Mouse (Mus musculus) heart, adult 2 months (tissue): Measurements from ENCODE around the gene Hivep2. TPM values are rescaled to one million over a fixed set of nuclear protein-coding genes. Genes with fewer than 3 reads are reported as not detected.

Experiments
- DNase-seq, 2 experiments: peaks; one replicate each; pipeline ENCODE4 v3.0.0; 2021
- H3K27ac ChIP-seq: fragments of 200-600 bp; 2 replicates; pipeline ENCODE4 v1.8.1; 2022
- H3K27me3 ChIP-seq: fragments of 200-500 bp; 2 replicates; pipeline ENCODE4 v1.6.1; 2012; ENCODE audit warnings: mild to moderate bottlenecking, low read length, inconsistent platforms, mixed read lengths; ENCODE audit not compliant: control insufficient read depth, insufficient read depth
- H3K36me3 ChIP-seq: fragments of 200-500 bp; 2 replicates; pipeline ENCODE4 v1.6.1; 2012; ENCODE audit warnings: low read length, inconsistent platforms; ENCODE audit not compliant: control insufficient read depth, insufficient read depth
- H3K4me1 ChIP-seq: fragments of 200-500 bp; 2 replicates; pipeline ENCODE4 v1.6.1; 2011; ENCODE audit warnings: low read length; ENCODE audit not compliant: control insufficient read depth, insufficient read depth
- H3K4me3 ChIP-seq: fragments of 200-600 bp; 2 replicates; pipeline ENCODE4 v1.8.1; 2022
- H3K79me2 ChIP-seq: fragments of 200-500 bp; replicated peaks from 2 replicates; pipeline ENCODE4 v1.6.1; 2012; ENCODE audit warnings: mild to moderate bottlenecking, inconsistent platforms, low read length, moderate library complexity, mixed read lengths; ENCODE audit not compliant: control insufficient read depth, insufficient read depth
- H3K9ac ChIP-seq: fragments of 200-500 bp; 2 replicates; pipeline ENCODE4 v1.6.1; 2012; ENCODE audit warnings: low read depth, mild to moderate bottlenecking, control low read depth, inconsistent platforms, low read length, mixed read lengths
- CTCF ChIP-seq: fragments of 200-600 bp; IDR thresholded peaks from 2 replicates; pipeline ENCODE4 v1.8.1; 2022; ENCODE audit warnings: antibody characterized with exemption, mild to moderate bottlenecking, moderate library complexity
- EP300 ChIP-seq: fragments of 200-500 bp; IDR thresholded peaks from 2 replicates; pipeline ENCODE4 v1.6.1; 2011; ENCODE audit warnings: low read depth, low read length, control low read depth; ENCODE audit not compliant: insufficient read depth
- POLR2A ChIP-seq: fragments of 200-500 bp; IDR thresholded peaks from 2 replicates; pipeline ENCODE4 v1.6.1; 2011; ENCODE audit warnings: mild to moderate bottlenecking, low read depth, low read length, control low read depth; ENCODE audit not compliant: insufficient read depth
- WGBS: fragments of 180-500 bp; shearing (Covaris S2); methylation state at CpG from one replicate; pipeline ENCODE4 v1.1.7; 2018; 5-methylcytosine and 5-hydroxymethylcytosine counted together
- intact Hi-C: fragments of 180-260 bp; cut with DNase I; formaldehyde crosslinking; loops from one replicate; pipeline ENCODE4 v1.15.1; 2025
- polyA plus RNA-seq: library from polyadenylated mRNA; depleted of rRNA; stranded (reverse); fragments of >200 nt; gene quantifications from 2 replicates; pipeline ENCODE4 v1.2.3, GENCODE M21; 2012; rRNA removed
- total RNA-seq, 2 experiments: library from RNA; stranded (reverse); gene quantifications; 2 replicates each; pipeline ENCODE4 v1.2.3; 2021

The Hivep2 gene
- total and polyA plus RNA-seq, 3 experiments = 5.3 to 22.6 (median 20.9) TPM

- intact Hi-C loops = no loop called here
- Histone ChIP-seq H3K27ac (no peak overlapping the region), H3K4me3 (no peak overlapping the region), H3K36me3 (peaks cover 3% of the 10 kb centered on the region; the same call in 1 of the 2 replicates), H3K27me3 (no peaks in the 10 kb centered on the region), H3K4me1 (peaks cover 3% of the 10 kb centered on the region; the same call in 1 of the 2 replicates), H3K79me2 (no peaks in the 10 kb centered on the region), H3K9ac (no peak overlapping the region)
- DNase-seq = no peak
- 84% methylated on average over 4 of the region's 4 CpGs for WGBS
- TF ChIP-seq POLR2A = no peak
- TF ChIP-seq EP300 = no peak
- no peak for TF ChIP-seq CTCF
These were observed 227.8 kb downstream of the Hivep2 start for GRCm38 (mm10) chr10:14193702-14194101.

- DNase-seq = no peak
- intact Hi-C loops = no loop called here
- no peak overlapping the region for H3K27ac ChIP-seq
- WGBS = 87% methylated on average over 17 of the region's 17 CpGs
- TF ChIP-seq POLR2A = no peak
- no peak for TF ChIP-seq CTCF
- TF ChIP-seq EP300 = no peak
- no peaks in the 10 kb centered on the region for H3K27me3 ChIP-seq
- H3K4me3 ChIP-seq = no peak overlapping the region
- H3K36me3 ChIP-seq = peaks cover 3% of the 10 kb centered on the region; the same call in 1 of the 2 replicates
- H3K9ac ChIP-seq = no peak overlapping the region
- no peaks in the 10 kb centered on the region for H3K79me2 ChIP-seq
- no peaks in the 10 kb centered on the region for H3K4me1 ChIP-seq
These were observed 230.1 kb downstream of the Hivep2 start for GRCm38 (mm10) chr10:14195778-14196650.

- 91% methylated on average over 7 of the region's 7 CpGs for WGBS
These were observed 230.9 kb downstream of the Hivep2 start for GRCm38 (mm10) chr10:14196785-14197184.

GRCm38 (mm10) chr10:14197261-14197660, 231.4 kb downstream of the Hivep2 start:
- intact Hi-C loops = no loop called here
- no peak for DNase-seq
- Histone ChIP-seq H3K36me3 (no peaks in the 10 kb centered on the region), H3K79me2 (no peaks in the 10 kb centered on the region), H3K4me3 (no peak overlapping the region), H3K9ac (no peak overlapping the region), H3K27ac (no peak overlapping the region), H3K27me3 (no peaks in the 10 kb centered on the region), H3K4me1 (no peaks in the 10 kb centered on the region)
- 47% methylated on average over 6 of the region's 6 CpGs for WGBS
- TF ChIP-seq POLR2A (no peak), CTCF (peak; percentile 63)

More at GRCm38 (mm10) chr10:14196785-14197184, 230.9 kb downstream of the Hivep2 start:
- Histone ChIP-seq H3K36me3 (peaks cover 2% of the 10 kb centered on the region; the same call in 1 of the 2 replicates), H3K27me3 (no peaks in the 10 kb centered on the region), H3K4me3 (no peak overlapping the region), H3K27ac (no peak overlapping the region), H3K4me1 (no peaks in the 10 kb centered on the region), H3K79me2 (no peaks in the 10 kb centered on the region), H3K9ac (no peak overlapping the region)
- no peak for DNase-seq
- intact Hi-C loops = no loop called here
- no peak for TF ChIP-seq CTCF
- no peak for TF ChIP-seq POLR2A
- TF ChIP-seq EP300 = no peak

- intact Hi-C loops = no loop called here
- WGBS = 82% methylated on average over 7 of the region's 7 CpGs
- H3K27me3 ChIP-seq = no peaks in the 10 kb centered on the region
These were observed 233.5 kb downstream of the Hivep2 start for GRCm38 (mm10) chr10:14199332-14199731.

GRCm38 (mm10) chr10:14200310-14200709, 234.4 kb downstream of the Hivep2 start:
- 8% methylated on average over 2 of the region's 2 CpGs for WGBS
- no peak overlapping the region for H3K4me3 ChIP-seq
- H3K9ac ChIP-seq = no peak overlapping the region
- no peaks in the 10 kb centered on the region for H3K27me3 ChIP-seq
- peak; percentile 89 for TF ChIP-seq CTCF
- no peak for TF ChIP-seq EP300
- no peak for TF ChIP-seq POLR2A
- H3K79me2 ChIP-seq = no peaks in the 10 kb centered on the region
- H3K4me1 ChIP-seq = no peaks in the 10 kb centered on the region
- intact Hi-C loops = loop anchor here (1.0 to 5.0 kb wide), 5 partner anchors 192 to 636 kb away; partner anchors contain the start of gene Hivep2
- H3K27ac ChIP-seq = no peak overlapping the region
- no peaks in the 10 kb centered on the region for H3K36me3 ChIP-seq
- peak; percentile 39 to 48 for DNase-seq

More at GRCm38 (mm10) chr10:14199332-14199731, 233.5 kb downstream of the Hivep2 start:
- Histone ChIP-seq H3K9ac (no peak overlapping the region), H3K4me1 (no peaks in the 10 kb centered on the region), H3K79me2 (no peaks in the 10 kb centered on the region), H3K36me3 (no peaks in the 10 kb centered on the region), H3K4me3 (no peak overlapping the region), H3K27ac (no peak overlapping the region)
- TF ChIP-seq CTCF (no peak), EP300 (no peak), POLR2A (no peak)
- no peak for DNase-seq

Other genes starting within 250 kb of the Hivep2 start
- 10 to 100 TPM; 54.5 to 62.8 TPM for gene Aig1, start 97.1 kb upstream of the Hivep2 start, total RNA-seq
- 71.0 and 120 TPM in 2 replicates for gene Aig1, start 97.1 kb upstream of the Hivep2 start, polyA plus RNA-seq